Mouse (Mus musculus) heart, embryonic 14.5 days (tissue): ENCODE results near the gene Nccrp1. TPM values are rescaled to one million over a fixed set of nuclear protein-coding genes. Genes with fewer than 3 reads are reported as not detected.
"Not testable (repeated sequence)": the region's sequence is repeated elsewhere in the genome, so short reads cannot be mapped to it uniquely, and the experiment has no call there.

Source experiments
- ATAC-seq: fragments of 200-750 bp; cut with Nextera tagmentation; 2 replicates; pipeline ENCODE4 v1.8.0; 2017; ENCODE audit warnings: low read depth, moderate TSS enrichment; ENCODE audit not compliant: insufficient number of reproducible peaks, insufficient read depth, low FRiP score
- H3K27ac ChIP-seq, 2 experiments: fragments of 200-500 bp in 1 of 2; fragments of 300-500 bp in 1 of 2; sonication (generic) in 1 of 2; replicated peaks in 1 of 2; 2 replicates each; pipeline ENCODE4 v1.5.1; 2012 to 2014; ENCODE audit warnings: low read depth in 2 of 2, low read length in 2 of 2, control low read depth in 1 of 2, mild to moderate bottlenecking in 1 of 2, mixed read lengths in 1 of 2; ENCODE audit not compliant: control insufficient read depth in 1 of 2, insufficient read depth in 1 of 2
- H3K27me3 ChIP-seq: fragments of 300-500 bp; sonication (generic); 2 replicates; pipeline ENCODE4 v1.6.1; 2014; ENCODE audit warnings: mild to moderate bottlenecking, low read length, control low read depth; ENCODE audit not compliant: control insufficient read depth, insufficient read depth
- H3K36me3 ChIP-seq: fragments of 300-500 bp; sonication (generic); 2 replicates; pipeline ENCODE4 v1.6.1; 2014; ENCODE audit warnings: mild to moderate bottlenecking, control low read depth, low read length, mixed read lengths; ENCODE audit not compliant: control insufficient read depth, insufficient read depth
- H3K4me1 ChIP-seq, 2 experiments: fragments of 200-500 bp in 1 of 2; fragments of 300-500 bp in 1 of 2; sonication (generic) in 1 of 2; 2 replicates each; pipeline ENCODE4 v1.6.1; 2012 to 2014; ENCODE audit warnings: low read length in 2 of 2, control low read depth in 1 of 2, mixed read lengths in 1 of 2; ENCODE audit not compliant: control insufficient read depth in 2 of 2, insufficient read depth in 2 of 2
- H3K4me2 ChIP-seq: fragments of 300-500 bp; sonication (generic); 2 replicates; pipeline ENCODE4 v1.6.1; 2014; ENCODE audit warnings: mild to moderate bottlenecking, low read length
- H3K4me3 ChIP-seq, 2 experiments: fragments of 200-500 bp in 1 of 2; fragments of 300-500 bp in 1 of 2; sonication (generic) in 1 of 2; 2 replicates each; pipeline ENCODE4 v1.5.1; 2012 to 2014; ENCODE audit warnings: low read length in 2 of 2, mild to moderate bottlenecking in 2 of 2, control low read depth in 1 of 2, low read depth in 1 of 2, moderate library complexity in 1 of 2; ENCODE audit not compliant: control insufficient read depth in 1 of 2, insufficient read depth in 1 of 2
- H3K9ac ChIP-seq: fragments of 300-500 bp; sonication (generic); 2 replicates; pipeline ENCODE4 v1.6.1; 2014; ENCODE audit warnings: mild to moderate bottlenecking, low read length
- H3K9me3 ChIP-seq: fragments of 300-500 bp; sonication (generic); 2 replicates; pipeline ENCODE4 v1.6.1; 2016; ENCODE audit warnings: low read length, control low read depth; ENCODE audit not compliant: control insufficient read depth
- WGBS: fragments of 180-500 bp; shearing (Covaris S2); extraction: QIAGEN DNeasy Blood & Tissue Kit; methylation state at CpG from one replicate; pipeline ENCODE4 v1.1.7; 2014; 5-methylcytosine and 5-hydroxymethylcytosine counted together
- microRNA-seq: library from miRNA; unstranded; fragments of <30 nt; microRNA quantifications from one replicate; pipeline ENCODE4, GENCODE M21; 2016
- polyA plus RNA-seq: library from polyadenylated mRNA; unstranded; fragments of >200 nt; fragmentation: Nextera tagmentation; extraction: Ambion mirVana; gene quantifications from 2 replicates; pipeline ENCODE4 v1.2.1, GENCODE M21; 2014

Nccrp1 gene
- polyA plus RNA-seq, 1 experiment from 2014 or later: not detected

DNA sequence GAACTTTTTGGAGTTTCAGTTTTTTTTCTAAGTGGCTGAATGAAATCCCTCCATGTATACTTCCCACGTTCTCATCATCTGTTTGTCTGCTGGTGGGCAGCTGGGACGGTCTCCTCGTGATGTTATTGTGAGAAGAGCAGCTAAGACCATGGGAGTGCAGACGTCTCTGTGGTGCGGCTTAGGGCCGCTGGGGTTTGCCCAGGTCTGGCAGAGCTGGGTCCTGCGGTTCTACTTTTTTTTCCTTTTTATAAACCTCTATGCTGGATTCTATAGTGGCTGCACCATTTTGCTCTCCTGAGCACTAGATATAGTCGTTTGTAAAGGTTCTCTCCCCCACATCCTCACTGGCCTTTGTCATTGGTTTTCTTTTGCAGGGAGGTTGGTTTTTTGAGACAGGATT lies 35.6 kb downstream of the Nccrp1 start:
- Histone ChIP-seq H3K27me3 (no peaks in the 10 kb centered on the region), H3K36me3 (no peaks in the 10 kb centered on the region), H3K4me2 (no peak overlapping the region), H3K27ac (no peak overlapping the region), H3K4me3 (no peak overlapping the region), H3K9me3 (no peaks in the 10 kb centered on the region), H3K4me1 (no peaks in the 10 kb centered on the region), H3K9ac (no peak overlapping the region)
- 65% methylated on average over 8 of the region's 8 CpGs for WGBS
- no peak for ATAC-seq

DNA sequence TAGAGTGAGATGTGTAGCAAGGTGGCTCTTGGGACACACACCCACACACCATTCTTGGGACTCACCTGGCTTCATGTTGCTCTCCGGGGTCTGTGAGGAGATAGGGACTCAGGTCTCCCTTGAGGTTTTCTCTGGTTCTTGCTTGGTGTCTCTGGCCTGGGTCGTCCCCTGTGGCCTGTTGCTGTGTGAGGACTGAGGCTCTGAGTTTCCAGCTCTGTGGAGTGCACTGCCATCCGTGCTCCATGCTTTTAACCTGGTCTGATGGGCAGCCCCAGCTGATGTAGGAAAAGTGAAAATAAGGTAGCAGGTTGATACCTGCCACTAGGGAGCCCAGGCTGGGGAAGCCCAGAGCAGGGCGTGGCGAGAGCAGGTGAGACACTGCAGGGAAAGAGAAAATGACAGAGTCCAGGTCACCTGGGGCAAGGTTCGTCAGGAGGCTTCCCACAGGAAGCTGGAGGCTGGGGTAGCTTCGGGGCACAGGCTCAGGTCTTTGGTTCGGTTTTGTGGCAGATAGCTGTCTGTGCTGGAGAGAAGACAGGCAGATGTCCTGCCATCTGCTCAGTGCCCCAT lies 36.6 kb downstream of the Nccrp1 start, which contains the start of gene Ifnl2:
Gene Ifnl2, minus strand, starts transcription at position 51 of the 570 bp plus-strand sequence.
- H3K4me3 ChIP-seq, H3K9me3 ChIP-seq, H3K4me1 ChIP-seq, H3K9ac ChIP-seq, ATAC-seq, H3K36me3 ChIP-seq, H3K27ac ChIP-seq, H3K4me2 ChIP-seq, H3K27me3 ChIP-seq: not testable (repeated sequence)
- WGBS: 46% methylated on average over 8 of the region's 8 CpGs

DNA sequence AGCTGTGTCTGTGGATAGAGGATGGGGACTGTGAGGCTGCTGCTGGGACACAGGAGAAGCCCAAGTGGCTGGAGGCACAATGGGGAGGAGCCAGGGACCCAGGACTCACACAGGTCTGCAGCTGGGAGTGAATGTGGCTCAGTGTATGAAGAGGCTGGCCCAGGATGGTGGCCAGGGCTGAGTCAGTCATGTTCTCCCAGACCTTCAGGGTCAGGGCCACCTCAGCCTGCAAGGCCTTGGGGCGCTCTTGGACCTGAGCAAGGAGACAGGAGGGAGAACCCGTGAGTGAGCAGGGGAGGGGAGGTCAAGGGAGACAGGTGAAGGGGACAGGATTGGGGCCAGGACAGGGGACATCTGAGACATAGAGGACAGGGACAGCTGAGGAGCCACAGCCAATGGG lies 37.9 kb downstream of the Nccrp1 start:
- WGBS: no CpG with 5 or more reads among the region's 2 CpGs
- not testable (repeated sequence) for H3K4me3 ChIP-seq, H3K9ac ChIP-seq, H3K36me3 ChIP-seq, H3K27ac ChIP-seq, H3K9me3 ChIP-seq, H3K27me3 ChIP-seq, H3K4me1 ChIP-seq, H3K4me2 ChIP-seq
- peak; percentile 23; the same call in 1 of the 2 replicates for ATAC-seq

DNA sequence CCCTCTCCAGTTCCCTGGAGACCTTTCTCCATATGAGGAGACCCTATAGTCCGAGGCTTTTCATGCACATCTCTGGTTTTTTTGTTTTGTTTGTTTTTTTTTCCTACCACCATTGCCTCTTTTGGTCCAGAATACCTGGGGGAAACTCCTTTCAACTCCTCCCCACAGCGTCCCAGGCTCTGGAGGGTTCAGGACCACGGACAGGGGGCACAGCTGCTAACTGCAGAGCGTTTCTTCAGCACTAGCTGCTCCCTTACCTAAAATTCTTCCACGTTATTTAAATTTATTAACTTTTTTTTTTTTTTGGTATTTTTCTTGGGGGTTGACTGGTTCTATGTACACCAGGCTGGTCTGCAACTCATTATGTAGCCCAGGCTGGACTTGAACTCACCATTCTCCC lies 41.5 kb downstream of the Nccrp1 start:
- Histone ChIP-seq H3K27me3 (no peaks in the 10 kb centered on the region), H3K9me3 (no peaks in the 10 kb centered on the region), H3K4me1 (no peaks in the 10 kb centered on the region), H3K36me3 (no peaks in the 10 kb centered on the region), H3K4me3 (no peak overlapping the region), H3K27ac (no peak overlapping the region), H3K9ac (no peak overlapping the region), H3K4me2 (no peak overlapping the region)
- ATAC-seq: no peak
- 7% methylated on average over 5 of the region's 5 CpGs for WGBS

DNA sequence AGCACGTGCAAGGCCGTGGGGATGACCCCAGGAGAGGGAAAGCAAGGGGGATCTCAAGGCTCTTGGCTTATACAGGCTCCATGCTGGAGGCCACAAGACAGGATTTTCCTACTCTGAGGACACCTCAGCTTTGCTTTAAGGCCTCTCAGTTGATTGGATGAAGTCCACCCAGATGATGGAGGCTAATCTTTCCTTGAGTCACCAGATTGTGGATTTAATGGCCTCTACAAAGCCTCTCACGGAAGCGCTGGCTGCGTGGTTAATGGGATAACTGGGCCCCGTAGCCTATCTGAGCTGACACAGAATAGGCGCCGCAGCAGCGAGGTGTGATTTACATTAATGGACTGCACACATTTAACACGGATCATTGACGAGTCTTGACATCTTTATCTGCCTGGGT lies 51.6 kb downstream of the Nccrp1 start:
- Histone ChIP-seq H3K4me2 (no peak overlapping the region), H3K9ac (no peak overlapping the region), H3K4me3 (no peak overlapping the region), H3K36me3 (no peaks in the 10 kb centered on the region), H3K27ac (no peak overlapping the region), H3K4me1 (no peaks in the 10 kb centered on the region), H3K9me3 (no peaks in the 10 kb centered on the region), H3K27me3 (no peaks in the 10 kb centered on the region)
- WGBS: 73% methylated on average over 11 of the region's 11 CpGs
- ATAC-seq: no peak

Small RNA genes within 50 kb of the gene (microRNA-seq; reads per million reads assigned to microRNA genes)
- not detected for gene Mir7049

Other genes starting within 250 kb of the Nccrp1 start
- gene Dll3, start 245.0 kb downstream of the Nccrp1 start, polyA plus RNA-seq: 0.14 TPM in 1 of 2 replicates, not detected in the other
- gene Timm50, start 235.2 kb downstream of the Nccrp1 start, polyA plus RNA-seq: 119 and 131 TPM in 2 replicates
- gene Supt5, start 208.5 kb downstream of the Nccrp1 start, polyA plus RNA-seq: 47.9 and 48.0 TPM in 2 replicates
- 731 and 789 TPM in 2 replicates for gene Rps16, start 196.6 kb downstream of the Nccrp1 start, polyA plus RNA-seq
- gene Plekhg2, start 174.7 kb downstream of the Nccrp1 start, polyA plus RNA-seq: 32.9 and 35.6 TPM in 2 replicates
- gene Zfp36, start 167.0 kb downstream of the Nccrp1 start, polyA plus RNA-seq: 10.1 and 12.2 TPM in 2 replicates
- 50.9 and 57.7 TPM in 2 replicates for gene Med29, start 154.5 kb downstream of the Nccrp1 start, polyA plus RNA-seq
- 61.9 and 62.5 TPM in 2 replicates for gene Paf1, start 154.3 kb downstream of the Nccrp1 start, polyA plus RNA-seq
- 8.4 and 8.6 TPM in 2 replicates for gene Gmfg, start 109.8 kb downstream of the Nccrp1 start, polyA plus RNA-seq
- 1.6 and 2.1 TPM in 2 replicates for gene Lrfn1, start 95.3 kb downstream of the Nccrp1 start, polyA plus RNA-seq
- gene Ifnl2, start 36.8 kb downstream of the Nccrp1 start, polyA plus RNA-seq: not detected in 2 replicates
- gene Ifnl3, start 24.4 kb downstream of the Nccrp1 start, polyA plus RNA-seq: not detected in 2 replicates
- gene Sycn, start 6.4 kb downstream of the Nccrp1 start, polyA plus RNA-seq: not detected in 2 replicates
- 23.5 and 25.2 TPM in 2 replicates for gene Samd4b, start 50.9 kb upstream of the Nccrp1 start, polyA plus RNA-seq
- gene Pak4, start 50.9 kb upstream of the Nccrp1 start, polyA plus RNA-seq: 21.1 and 22.1 TPM in 2 replicates
- gene Acp7, start 84.1 kb upstream of the Nccrp1 start, polyA plus RNA-seq: not detected in 2 replicates
- 3.7 and 4.2 TPM in 2 replicates for gene Fbxo27, start 145.6 kb upstream of the Nccrp1 start, polyA plus RNA-seq
- gene Fbxo17, start 169.6 kb upstream of the Nccrp1 start, polyA plus RNA-seq: 8.0 and 8.6 TPM in 2 replicates
- gene Mrps12, start 194.6 kb upstream of the Nccrp1 start, polyA plus RNA-seq: 129 and 135 TPM in 2 replicates
- gene Sars2, start 194.7 kb upstream of the Nccrp1 start, polyA plus RNA-seq: 18.8 and 20.3 TPM in 2 replicates
- gene Ccer2, start 208.9 kb upstream of the Nccrp1 start, polyA plus RNA-seq: not detected in 2 replicates
- gene Sirt2, start 219.5 kb upstream of the Nccrp1 start, polyA plus RNA-seq: 56.4 and 57.7 TPM in 2 replicates
- gene Nfkbib, start 220.3 kb upstream of the Nccrp1 start, polyA plus RNA-seq: 25.7 and 29.5 TPM in 2 replicates
- 2.1 and 3.7 TPM in 2 replicates for gene Rinl, start 241.7 kb upstream of the Nccrp1 start, polyA plus RNA-seq